Mouse (Mus musculus) liver, postnatal 0 days (tissue): ENCODE data around the gene Pde10a. TPM values are rescaled to one million over a fixed set of nuclear protein-coding genes. Genes with fewer than 3 reads are reported as not detected.
A peak's percentile ranks its signal among the peaks of the same experiment; 100 is the strongest.

Source experiments
- ATAC-seq: fragments of 200-750 bp; cut with Nextera tagmentation; 2 replicates; pipeline ENCODE4 v1.8.0; 2017; ENCODE audit warnings: mild to moderate bottlenecking, moderate library complexity
- DNase-seq: peaks from one replicate; pipeline ENCODE4 v3.0.0-alpha.2; 2016
- H3K27ac ChIP-seq: fragments of 300-500 bp; sonication (generic); 2 replicates; pipeline ENCODE4 v1.5.1; 2014; ENCODE audit warnings: antibody characterized with exemption, moderate library complexity, mild to moderate bottlenecking, low read depth
- H3K27me3 ChIP-seq: fragments of 300-500 bp; sonication (generic); 2 replicates; pipeline ENCODE4 v1.6.1; 2014; ENCODE audit warnings: low read length, control low read depth, mixed read lengths; ENCODE audit not compliant: insufficient read depth
- H3K36me3 ChIP-seq: fragments of 300-500 bp; sonication (generic); replicated peaks from 2 replicates; pipeline ENCODE4 v1.6.1; 2014; ENCODE audit warnings: mild to moderate bottlenecking, control low read depth, low read length, moderate library complexity, mixed read lengths; ENCODE audit not compliant: insufficient read depth
- H3K4me1 ChIP-seq: fragments of 300-500 bp; sonication (generic); 2 replicates; pipeline ENCODE4 v1.6.1; 2014; ENCODE audit warnings: antibody characterized with exemption, mild to moderate bottlenecking, control low read depth; ENCODE audit not compliant: insufficient read depth
- H3K4me2 ChIP-seq: fragments of 300-500 bp; sonication (generic); 2 replicates; pipeline ENCODE4 v1.6.1; 2014; ENCODE audit warnings: low read depth, mild to moderate bottlenecking, low read length, moderate library complexity, mixed read lengths
- H3K4me3 ChIP-seq: fragments of 300-500 bp; sonication (generic); 2 replicates; pipeline ENCODE4 v1.5.1; 2014; ENCODE audit warnings: low read depth, low read length
- H3K9ac ChIP-seq: fragments of 300-500 bp; sonication (generic); replicated peaks from 2 replicates; pipeline ENCODE4 v1.6.1; 2014; ENCODE audit warnings: mild to moderate bottlenecking, moderate library complexity
- H3K9me3 ChIP-seq: fragments of 300-500 bp; sonication (generic); 2 replicates; pipeline ENCODE4 v1.6.1; 2016; ENCODE audit warnings: mild to moderate bottlenecking, control low read depth, low read length, mixed read lengths
- CTCF ChIP-seq: sonication (generic); IDR thresholded peaks from 2 replicates; pipeline ENCODE4 v1.5.1; 2016; ENCODE audit warnings: antibody characterized with exemption, low read depth
- EP300 ChIP-seq: IDR thresholded peaks from 2 replicates; pipeline ENCODE4 v1.6.1; 2016; ENCODE audit warnings: antibody characterized with exemption, low read depth, mild to moderate bottlenecking
- WGBS: fragments of 180-500 bp; shearing (Covaris S2); extraction: QIAGEN DNeasy Blood & Tissue Kit; methylation state at CpG from one replicate; pipeline ENCODE4 v1.1.7; 2014; ENCODE audit not compliant: insufficient replicate concordance; 5-methylcytosine and 5-hydroxymethylcytosine counted together
- polyA plus RNA-seq: library from polyadenylated mRNA; unstranded; fragments of >200 nt; fragmentation: Nextera tagmentation; extraction: Ambion mirVana; gene quantifications from 2 replicates; pipeline ENCODE4 v1.2.1, GENCODE M21; 2015

Pde10a gene
- polyA plus RNA-seq, 1 experiment from 2014 or later = 0.90 TPM

- H3K4me2 ChIP-seq = no peak overlapping the region
Observed at GRCm38 (mm10) chr17:8592427-8593277, 67.5 kb downstream of the Pde10a start.

GRCm38 (mm10) chr17:8597790-8598189, 72.6 kb downstream of the Pde10a start:
- Histone ChIP-seq H3K4me1 (no peaks in the 10 kb centered on the region), H3K27me3 (no peaks in the 10 kb centered on the region), H3K9ac (no peak overlapping the region), H3K4me2 (no peak overlapping the region), H3K4me3 (no peak overlapping the region), H3K27ac (no peak overlapping the region), H3K9me3 (no peaks in the 10 kb centered on the region), H3K36me3 (no peaks in the 10 kb centered on the region)
- ATAC-seq (no peak), DNase-seq (peak; percentile 57)
- 8% methylated on average over 7 of the region's 7 CpGs for WGBS
- TF ChIP-seq EP300 (no peak), CTCF (peak; percentile 88)

More at GRCm38 (mm10) chr17:8592427-8593277, 67.5 kb downstream of the Pde10a start:
- no peaks in the 10 kb centered on the region for H3K36me3 ChIP-seq
- peaks cover 3% of the 10 kb centered on the region; the same call in 1 of the 2 replicates for H3K27me3 ChIP-seq
- H3K9me3 ChIP-seq = no peaks in the 10 kb centered on the region
- H3K27ac ChIP-seq = no peak overlapping the region
- peak; percentile 83 for TF ChIP-seq CTCF
- TF ChIP-seq EP300 = no peak
- H3K9ac ChIP-seq = no peak overlapping the region
- 15% methylated on average over 22 of the region's 22 CpGs for WGBS
- H3K4me3 ChIP-seq = no peak overlapping the region
- ATAC-seq (no peak; the same call in 1 of the 2 replicates), DNase-seq (peak; percentile 65)
- no peaks in the 10 kb centered on the region for H3K4me1 ChIP-seq

- no peak for ATAC-seq
- H3K4me2 ChIP-seq = no peak overlapping the region
- DNase-seq = no peak
- H3K9me3 ChIP-seq = no peaks in the 10 kb centered on the region
- H3K4me3 ChIP-seq = no peak overlapping the region
- no peaks in the 10 kb centered on the region for H3K4me1 ChIP-seq
- TF ChIP-seq CTCF = no peak
- no peak for TF ChIP-seq EP300
- no peak overlapping the region for H3K27ac ChIP-seq
- H3K36me3 ChIP-seq = no peaks in the 10 kb centered on the region
- H3K27me3 ChIP-seq = no peaks in the 10 kb centered on the region
- 86% methylated on average over 3 of the region's 3 CpGs for WGBS
- no peak overlapping the region for H3K9ac ChIP-seq
Observed at GRCm38 (mm10) chr17:8602976-8603375, 77.8 kb downstream of the Pde10a start.

- Histone ChIP-seq H3K27me3 (no peaks in the 10 kb centered on the region), H3K4me2 (no peak overlapping the region), H3K4me1 (no peaks in the 10 kb centered on the region), H3K9ac (no peak overlapping the region), H3K9me3 (no peaks in the 10 kb centered on the region), H3K36me3 (no peaks in the 10 kb centered on the region), H3K27ac (no peak overlapping the region), H3K4me3 (no peak overlapping the region)
- 63% methylated on average over 5 of the region's 5 CpGs for WGBS
- DNase-seq = no peak
- no peak for ATAC-seq
- TF ChIP-seq CTCF (no peak), EP300 (no peak)
Observed at GRCm38 (mm10) chr17:8605921-8606320, 80.7 kb downstream of the Pde10a start.

- no peaks in the 10 kb centered on the region for H3K27me3 ChIP-seq
- no peak for ATAC-seq
- 34% methylated on average over 3 of the region's 3 CpGs for WGBS
- DNase-seq = no peak
- H3K9me3 ChIP-seq = no peaks in the 10 kb centered on the region
- no peak overlapping the region for H3K4me2 ChIP-seq
- H3K4me3 ChIP-seq = no peak overlapping the region
- H3K36me3 ChIP-seq = no peaks in the 10 kb centered on the region
- TF ChIP-seq CTCF = no peak
- no peak for TF ChIP-seq EP300
- H3K9ac ChIP-seq = no peak overlapping the region
- no peaks in the 10 kb centered on the region for H3K4me1 ChIP-seq
- no peak overlapping the region for H3K27ac ChIP-seq
Observed at GRCm38 (mm10) chr17:8606695-8607094, 81.5 kb downstream of the Pde10a start.

- H3K4me1 ChIP-seq = no peaks in the 10 kb centered on the region
- no peaks in the 10 kb centered on the region for H3K36me3 ChIP-seq
- WGBS = 66% methylated on average over 4 of the region's 4 CpGs
- no peak overlapping the region for H3K9ac ChIP-seq
- H3K27ac ChIP-seq = no peak overlapping the region
- TF ChIP-seq EP300 (no peak), CTCF (no peak)
- H3K27me3 ChIP-seq = no peaks in the 10 kb centered on the region
- no peak overlapping the region for H3K4me2 ChIP-seq
- ATAC-seq = no peak
- no peaks in the 10 kb centered on the region for H3K9me3 ChIP-seq
- H3K4me3 ChIP-seq = no peak overlapping the region
- no peak for DNase-seq
Observed at GRCm38 (mm10) chr17:8611916-8612315, 86.7 kb downstream of the Pde10a start.
